Mouse (Mus musculus): ENCODE data around the gene Hs3st2. TPM values are rescaled to one million over a fixed set of nuclear protein-coding genes. Genes with fewer than 3 reads are reported as not detected.
A peak's percentile ranks its signal among the peaks of the same experiment; 100 is the strongest.

Gene Hs3st2
- total and polyA plus RNA-seq, 3 experiments = not detected

DNA sequence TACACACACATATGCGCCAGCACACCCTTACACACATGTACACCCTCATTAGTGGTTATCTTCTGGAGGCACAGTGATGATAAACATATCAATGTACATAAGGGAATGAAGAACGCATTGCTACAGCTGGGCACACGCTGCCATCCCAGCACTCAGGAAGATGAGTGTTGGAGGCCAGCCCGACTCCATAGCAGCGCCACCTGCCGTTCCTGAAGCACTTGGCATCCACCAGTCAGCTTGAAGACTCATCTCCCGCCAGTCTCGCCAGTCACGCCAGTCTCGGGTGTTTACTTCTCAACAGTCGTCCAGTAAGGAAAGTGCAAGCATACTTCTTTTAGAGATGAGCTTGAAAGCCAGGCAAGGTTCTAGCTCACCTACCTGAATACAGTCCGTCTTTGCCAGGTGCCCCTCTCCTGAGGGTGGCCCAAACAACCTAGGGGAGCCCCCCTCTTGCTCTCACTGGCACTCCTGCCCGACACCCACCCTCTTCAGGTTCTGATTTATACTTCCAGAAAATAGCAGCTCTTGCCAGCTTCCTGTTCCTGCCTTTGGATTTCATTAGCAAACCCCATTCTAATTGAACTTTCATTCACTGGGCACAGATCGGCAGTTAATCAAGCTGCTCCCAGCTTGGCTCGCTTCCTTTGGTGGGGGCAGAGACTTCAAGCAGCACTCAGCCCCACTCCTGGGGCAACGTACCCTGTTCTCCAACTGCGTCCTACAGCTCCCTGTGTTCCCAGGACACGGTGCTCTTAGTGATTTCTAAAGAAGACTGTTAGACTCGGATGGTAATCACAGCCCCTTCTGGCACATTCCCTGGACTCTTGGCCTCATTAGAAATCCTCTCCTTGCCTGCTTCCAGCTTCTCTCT is 148.0 kb downstream of the Hs3st2 start:
- Histone ChIP-seq H3K79me2 (ENCODE audit: control insufficient read depth, insufficient read depth, low read length, poor library complexity) (no peaks in the 10 kb centered on the region), H3K4me3 (ENCODE audit: control insufficient read depth in 1 of 2, insufficient read depth in 1 of 2, low read depth in 2 of 2, low read length in 2 of 2) (no peak overlapping the region), H3K27ac (ENCODE audit: control insufficient read depth, low read depth, low read length) (no peak overlapping the region), H3K27me3 (ENCODE audit: control insufficient read depth in 1 of 2, insufficient read depth in 2 of 2, low read length in 2 of 2) (no peaks in the 10 kb centered on the region), H3K36me3 (ENCODE audit: control insufficient read depth in 1 of 2, insufficient read depth in 2 of 2, low read length in 2 of 2) (peaks cover 0 to 15% of the 10 kb centered on the region in 2 experiments; a peak in 2 of 4 replicates), H3K9me3 (replicated peaks; ENCODE audit: insufficient read depth, low read length) (no peaks in the 10 kb centered on the region), H3K9ac (ENCODE audit: control insufficient read depth, low read depth, low read length, poor library complexity, severe bottlenecking) (no peak overlapping the region), H3K4me1 (ENCODE audit: control insufficient read depth in 1 of 2, insufficient read depth in 2 of 2, low read length in 2 of 2) (peaks cover 4 to 13% of the 10 kb centered on the region in 2 experiments)
- DNase-seq (ENCODE audit: low read depth, low spot score) = peak; percentile 32
- TF ChIP-seq ZNF384 (IDR thresholded peaks at IDR 0.05; ENCODE audit: low read depth, low read length) (no peak), CTCF (IDR thresholded peaks at IDR 0.05 in 2 of 3, conservative IDR thresholded peaks at IDR 0.05 in 1 of 3; ENCODE audit: control insufficient read depth in 1 of 3, insufficient read depth in 1 of 3, low read depth in 2 of 3, low read length in 3 of 3, poor library complexity in 1 of 3, severe bottlenecking in 1 of 3) (peak in 2 of 3 experiments; percentile 53 to 55; a peak in 5 of 6 replicates), RAD21 (IDR thresholded peaks at IDR 0.05; ENCODE audit: low read depth, low read length) (peak; percentile 10), KAT2A (conservative IDR thresholded peaks at IDR 0.05; ENCODE audit: low read depth, low read length) (no peak), SMC3 (IDR thresholded peaks at IDR 0.05; ENCODE audit: low read depth, low read length) (peak; percentile 46; the same call in 1 of the 2 replicates)

DNA sequence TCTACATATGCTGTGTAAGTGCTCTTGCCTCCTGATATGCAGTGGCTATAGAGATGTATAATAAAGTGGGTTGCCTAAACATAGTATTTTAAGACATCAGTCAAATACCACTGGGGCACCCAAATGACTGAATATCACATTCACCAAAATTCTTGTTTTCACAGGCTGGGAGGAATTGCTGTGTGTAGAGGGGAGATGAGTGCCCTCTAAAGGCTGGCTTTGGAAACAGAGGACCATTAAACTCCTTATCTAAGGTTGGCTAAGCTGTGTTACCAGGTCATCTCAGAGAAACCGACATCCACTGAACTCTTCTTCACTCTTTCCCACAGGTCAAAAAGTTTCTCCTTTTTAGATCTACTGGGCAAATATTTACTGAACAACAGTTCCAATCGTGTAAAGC is 150.8 kb downstream of the Hs3st2 start:
- peak; percentile 19 for TF ChIP-seq RAD21 (IDR thresholded peaks at IDR 0.05; ENCODE audit: low read depth, low read length)
- no peak for TF ChIP-seq MYB (IDR thresholded peaks at IDR 0.05; ENCODE audit: low read depth, low read length)
- no peak for TF ChIP-seq MAX (IDR thresholded peaks at IDR 0.05; ENCODE audit: low read length)
- peak in 1 of 3 experiments; percentile 37; a peak in 2 of 6 replicates for TF ChIP-seq CTCF (IDR thresholded peaks at IDR 0.05 in 2 of 3, conservative IDR thresholded peaks at IDR 0.05 in 1 of 3; ENCODE audit: control insufficient read depth in 1 of 3, insufficient read depth in 1 of 3, low read depth in 2 of 3, low read length in 3 of 3, poor library complexity in 1 of 3, severe bottlenecking in 1 of 3)
- peak; percentile 28; the same call in 1 of the 2 replicates for TF ChIP-seq SMC3 (IDR thresholded peaks at IDR 0.05; ENCODE audit: low read depth, low read length)
- no peak for TF ChIP-seq RCOR1 (IDR thresholded peaks at IDR 0.05; ENCODE audit: low read depth, low read length)
- Histone ChIP-seq H3K4me3 (ENCODE audit: control insufficient read depth in 1 of 2, insufficient read depth in 1 of 2, low read depth in 2 of 2, low read length in 2 of 2) (no peak overlapping the region), H3K79me2 (ENCODE audit: control insufficient read depth, insufficient read depth, low read length, poor library complexity) (no peaks in the 10 kb centered on the region), H3K4me1 (ENCODE audit: control insufficient read depth in 1 of 2, insufficient read depth in 2 of 2, low read length in 2 of 2) (no peaks in the 10 kb centered on the region), H3K27ac (ENCODE audit: control insufficient read depth, low read depth, low read length) (no peak overlapping the region), H3K27me3 (ENCODE audit: control insufficient read depth in 1 of 2, insufficient read depth in 2 of 2, low read length in 2 of 2) (no peaks in the 10 kb centered on the region), H3K36me3 (ENCODE audit: control insufficient read depth in 1 of 2, insufficient read depth in 2 of 2, low read length in 2 of 2) (no peaks in the 10 kb centered on the region; a peak in 1 of 4 replicates), H3K9me3 (replicated peaks; ENCODE audit: insufficient read depth, low read length) (no peaks in the 10 kb centered on the region), H3K9ac (ENCODE audit: control insufficient read depth, low read depth, low read length, poor library complexity, severe bottlenecking) (no peak overlapping the region)
- peak; percentile 11 for DNase-seq (ENCODE audit: low read depth, low spot score)

DNA sequence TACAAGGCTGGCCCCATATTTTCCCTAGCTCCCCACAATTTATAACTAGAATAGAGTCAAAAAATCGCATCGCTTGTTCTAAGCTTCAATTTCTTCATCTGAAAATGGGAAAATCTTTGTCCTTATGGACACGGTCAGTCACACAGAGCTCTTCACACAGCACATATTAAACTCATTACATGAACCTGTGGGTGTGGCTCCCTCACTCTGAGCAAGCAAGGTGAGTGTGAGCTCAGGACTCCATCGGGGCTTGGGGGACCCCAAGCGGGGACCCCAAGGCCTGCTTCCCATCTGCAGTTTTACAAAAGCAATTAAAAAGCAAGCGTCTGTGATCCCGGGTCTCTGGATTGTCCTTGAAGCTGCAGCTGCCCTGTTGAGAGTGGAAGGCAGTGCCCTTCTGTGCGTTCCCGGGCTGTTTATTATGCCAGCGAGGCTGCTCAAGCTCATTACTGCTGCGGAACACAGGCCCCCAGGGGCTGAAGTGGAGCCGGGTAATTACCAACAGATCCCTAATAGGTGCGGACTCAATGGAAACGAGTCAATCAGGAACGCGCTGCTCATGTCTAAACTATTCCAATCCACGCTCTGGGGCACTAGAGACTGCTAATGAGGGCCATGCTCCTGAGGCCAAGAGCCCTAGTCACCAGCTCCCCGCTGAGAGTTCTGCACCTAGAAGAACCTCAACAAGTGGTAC is 157.8 kb downstream of the Hs3st2 start:
- H3K27me3 ChIP-seq (ENCODE audit: control insufficient read depth in 1 of 2, insufficient read depth in 2 of 2, low read length in 2 of 2) = no peaks in the 10 kb centered on the region
- H3K9me3 ChIP-seq (replicated peaks; ENCODE audit: insufficient read depth, low read length) = no peaks in the 10 kb centered on the region
- H3K36me3 ChIP-seq (ENCODE audit: control insufficient read depth in 1 of 2, insufficient read depth in 2 of 2, low read length in 2 of 2) = no peaks in the 10 kb centered on the region
- no peak overlapping the region for H3K9ac ChIP-seq (ENCODE audit: control insufficient read depth, low read depth, low read length, poor library complexity, severe bottlenecking)
- DNase-seq (ENCODE audit: low read depth, low spot score) = no peak
- H3K4me1 ChIP-seq (ENCODE audit: control insufficient read depth in 1 of 2, insufficient read depth in 2 of 2, low read length in 2 of 2) = no peaks in the 10 kb centered on the region
- TF ChIP-seq ZC3H11A (IDR thresholded peaks at IDR 0.05; ENCODE audit: low read depth, low read length) = no peak
- TF ChIP-seq JUND (IDR thresholded peaks at IDR 0.05; ENCODE audit: low read depth, low read length) = no peak
- TF ChIP-seq MAFK (IDR thresholded peaks at IDR 0.05; ENCODE audit: borderline replicate concordance, low read depth, low read length) = no peak
- no peak for TF ChIP-seq POLR2A (IDR thresholded peaks at IDR 0.05; ENCODE audit: control insufficient read depth in 1 of 2, insufficient read depth in 1 of 2, low read depth in 1 of 2, low read length in 2 of 2, poor library complexity in 1 of 2)
- TF ChIP-seq SMC3 (IDR thresholded peaks at IDR 0.05; ENCODE audit: low read depth, low read length) = no peak
- TF ChIP-seq ZMIZ1 (IDR thresholded peaks at IDR 0.05; ENCODE audit: low read depth, low read length) = no peak
- TF ChIP-seq POLR2AphosphoS5 (IDR thresholded peaks at IDR 0.05; ENCODE audit: borderline replicate concordance, low read depth, low read length) = no peak
- no peak for TF ChIP-seq CHD2 (IDR thresholded peaks at IDR 0.05; ENCODE audit: low read length)
- no peak for TF ChIP-seq GATA1 (IDR thresholded peaks at IDR 0.05; ENCODE audit: low read depth, low read length)
- no peak for TF ChIP-seq ZNF384 (IDR thresholded peaks at IDR 0.05; ENCODE audit: low read depth, low read length)
- no peak for TF ChIP-seq MAZ (IDR thresholded peaks at IDR 0.05; ENCODE audit: low read depth, low read length)
- no peak for TF ChIP-seq USF2 (IDR thresholded peaks at IDR 0.05; ENCODE audit: borderline replicate concordance in 1 of 2, insufficient read depth in 1 of 2, low read depth in 1 of 2, low read length in 2 of 2)
- no peaks in the 10 kb centered on the region for H3K79me2 ChIP-seq (ENCODE audit: control insufficient read depth, insufficient read depth, low read length, poor library complexity)
- H3K4me3 ChIP-seq (ENCODE audit: control insufficient read depth in 1 of 2, insufficient read depth in 1 of 2, low read depth in 2 of 2, low read length in 2 of 2) = no peak overlapping the region
- no peak overlapping the region for H3K27ac ChIP-seq (ENCODE audit: control insufficient read depth, low read depth, low read length)
